Mouse (Mus musculus) midbrain, embryonic 10.5 days (tissue): ENCODE results near the gene 2010300C02Rik. TPM values are rescaled to one million over a fixed set of nuclear protein-coding genes. Genes with fewer than 3 reads are reported as not detected.

ENCODE experiments used
- DNase-seq: peaks from one replicate; pipeline ENCODE4 v3.0.0-alpha.2; 2017; ENCODE audit warnings: low spot score
- H3K27ac ChIP-seq: fragments of 300-500 bp; sonication (generic); replicated peaks from 2 replicates; pipeline ENCODE4 v1.5.1; 2016; ENCODE audit warnings: mild to moderate bottlenecking
- H3K27me3 ChIP-seq: fragments of 300-500 bp; sonication (generic); 2 replicates; pipeline ENCODE4 v1.6.1; 2016; ENCODE audit warnings: low read depth, mild to moderate bottlenecking; ENCODE audit not compliant: poor library complexity, severe bottlenecking
- H3K36me3 ChIP-seq: fragments of 300-500 bp; sonication (generic); 2 replicates; pipeline ENCODE4 v1.6.1; 2016; ENCODE audit warnings: mild to moderate bottlenecking, moderate library complexity
- H3K4me1 ChIP-seq: fragments of 300-500 bp; sonication (generic); 2 replicates; pipeline ENCODE4 v1.6.1; 2016
- H3K4me3 ChIP-seq: fragments of 300-500 bp; sonication (generic); 2 replicates; pipeline ENCODE4 v1.5.1; 2016; ENCODE audit warnings: mild to moderate bottlenecking, moderate library complexity
- H3K9me3 ChIP-seq: fragments of 300-500 bp; sonication (generic); replicated peaks from 2 replicates; pipeline ENCODE4 v1.6.1; 2016; ENCODE audit warnings: mild to moderate bottlenecking
- WGBS: fragments of 180-500 bp; shearing (Covaris S2); methylation state at CpG from one replicate; pipeline ENCODE4 v1.1.7; 2016; 5-methylcytosine and 5-hydroxymethylcytosine counted together
- polyA plus RNA-seq: library from polyadenylated mRNA; unstranded; fragments of >200 nt; fragmentation: Nextera tagmentation; extraction: Ambion mirVana; gene quantifications from 2 replicates; pipeline ENCODE4 v1.2.1, GENCODE M21; 2016

Gene 2010300C02Rik
- polyA plus RNA-seq, 1 experiment from 2014 or later: 0.73 TPM

DNA sequence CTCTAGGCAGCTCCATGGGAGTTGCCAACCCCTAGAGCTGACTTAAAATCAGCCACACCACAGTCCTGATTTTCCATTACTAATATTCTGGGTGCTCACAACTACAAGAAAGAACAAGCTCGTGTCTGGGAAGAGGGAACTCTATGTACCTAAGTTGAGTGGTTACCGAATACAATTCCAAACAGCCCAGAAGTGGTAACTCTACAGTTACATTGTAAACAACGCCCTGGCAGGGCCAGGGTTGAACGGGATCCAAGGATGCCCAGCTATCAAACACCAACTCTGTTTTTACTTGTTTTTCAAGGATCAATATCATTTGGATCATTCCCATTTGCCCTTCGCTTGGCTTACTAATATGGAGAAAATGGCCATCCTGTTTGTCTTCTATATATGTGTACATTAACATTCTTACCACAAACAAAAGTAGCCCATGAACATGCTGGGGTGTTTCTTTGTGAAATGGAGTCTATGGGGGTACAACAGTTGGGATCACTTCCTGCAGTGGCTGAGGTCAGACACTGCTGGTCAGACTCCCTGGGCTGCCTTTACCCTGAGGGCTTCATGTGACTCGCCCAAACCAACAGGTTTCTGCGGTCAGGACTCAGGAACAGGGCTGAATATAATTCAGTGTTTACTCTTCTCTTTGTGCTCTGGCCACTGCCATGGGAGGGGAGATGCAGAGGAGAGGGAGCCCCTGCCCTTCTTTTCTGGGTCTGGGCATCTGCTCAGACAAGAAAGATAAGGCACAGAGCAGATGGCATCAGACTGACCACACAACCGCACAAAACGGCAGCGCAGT is 89.3 kb downstream of the 2010300C02Rik start:
- Histone ChIP-seq H3K4me3 (no peak overlapping the region), H3K27ac (no peak overlapping the region), H3K9me3 (no peaks in the 10 kb centered on the region), H3K36me3 (no peaks in the 10 kb centered on the region), H3K27me3 (no peaks in the 10 kb centered on the region), H3K4me1 (no peaks in the 10 kb centered on the region)
- DNase-seq: no peak
- 90% methylated on average over 10 of the region's 10 CpGs for WGBS

DNA sequence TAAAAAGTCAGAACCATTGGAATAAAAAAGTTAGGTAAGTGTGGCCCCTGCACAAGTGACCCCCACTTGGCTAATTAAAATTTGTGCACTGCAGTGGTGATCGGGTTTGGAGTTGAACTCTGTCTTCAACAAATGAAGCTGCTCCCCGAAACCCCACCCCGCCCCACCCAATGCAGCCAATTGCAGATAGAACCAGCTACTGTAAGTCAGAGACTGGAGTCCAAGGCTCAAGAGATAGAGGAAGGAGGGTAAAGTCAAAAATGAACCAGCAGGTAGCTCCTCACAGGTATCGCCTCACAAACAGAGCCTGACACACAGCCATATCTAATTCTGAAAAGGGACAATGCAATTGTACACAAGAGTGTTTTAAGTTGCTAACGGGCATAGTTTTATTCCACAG is 90.0 kb downstream of the 2010300C02Rik start:
- H3K4me1 ChIP-seq: no peaks in the 10 kb centered on the region
- 92% methylated on average over 5 of the region's 5 CpGs for WGBS
- no peaks in the 10 kb centered on the region for H3K9me3 ChIP-seq
- no peaks in the 10 kb centered on the region for H3K36me3 ChIP-seq
- no peaks in the 10 kb centered on the region for H3K27me3 ChIP-seq
- H3K4me3 ChIP-seq: no peak overlapping the region
- no peak overlapping the region for H3K27ac ChIP-seq
- no peak for DNase-seq

DNA sequence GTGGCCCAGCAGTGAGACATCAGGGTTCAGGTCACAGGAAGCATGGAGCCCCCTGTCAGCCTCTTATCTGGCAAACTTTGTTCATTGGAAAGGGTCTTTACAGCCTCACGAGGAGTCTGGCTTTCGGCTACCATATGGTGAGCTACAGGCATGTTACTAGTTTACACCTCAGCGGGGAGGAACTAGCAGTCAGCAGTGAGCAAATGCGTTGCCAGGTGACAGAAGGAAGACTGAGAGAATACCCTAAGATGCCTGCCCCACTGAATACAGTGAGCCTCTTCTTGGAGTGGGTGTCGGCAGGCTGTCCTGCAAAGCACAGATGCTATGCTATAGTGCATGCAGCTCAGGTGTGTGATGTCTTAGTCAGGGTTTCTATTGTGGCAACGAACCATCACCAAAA is 91.1 kb downstream of the 2010300C02Rik start:
- Histone ChIP-seq H3K9me3 (no peaks in the 10 kb centered on the region), H3K36me3 (no peaks in the 10 kb centered on the region), H3K4me3 (no peak overlapping the region), H3K4me1 (no peaks in the 10 kb centered on the region), H3K27ac (no peak overlapping the region), H3K27me3 (no peaks in the 10 kb centered on the region)
- 76% methylated on average over 6 of the region's 6 CpGs for WGBS
- no peak for DNase-seq

DNA sequence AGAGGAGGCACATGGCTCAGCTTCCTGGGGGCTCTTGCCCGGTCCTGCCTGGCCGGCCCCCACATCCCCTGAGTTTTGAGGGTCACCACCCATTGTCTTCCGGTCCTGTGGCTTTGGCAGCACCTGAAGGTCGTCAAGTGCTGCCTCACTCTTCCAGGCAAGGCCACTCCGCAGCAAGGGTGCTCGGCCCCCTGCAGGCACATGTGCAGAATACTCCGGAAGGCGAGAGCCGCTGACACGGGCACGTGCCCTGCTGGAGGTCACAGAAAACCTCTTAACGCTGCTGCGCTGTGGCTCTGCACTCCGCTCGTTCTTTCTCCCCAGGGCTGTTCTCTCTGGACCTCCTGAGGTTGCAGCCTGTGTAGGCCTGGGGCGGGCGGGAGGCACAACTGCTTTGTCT is 95.7 kb downstream of the 2010300C02Rik start:
- DNase-seq: no peak
- no peak overlapping the region for H3K27ac ChIP-seq
- no peaks in the 10 kb centered on the region for H3K36me3 ChIP-seq
- H3K4me3 ChIP-seq: no peak overlapping the region
- H3K9me3 ChIP-seq: no peaks in the 10 kb centered on the region
- WGBS: 91% methylated on average over 17 of the region's 17 CpGs
- H3K27me3 ChIP-seq: no peaks in the 10 kb centered on the region
- no peaks in the 10 kb centered on the region for H3K4me1 ChIP-seq

DNA sequence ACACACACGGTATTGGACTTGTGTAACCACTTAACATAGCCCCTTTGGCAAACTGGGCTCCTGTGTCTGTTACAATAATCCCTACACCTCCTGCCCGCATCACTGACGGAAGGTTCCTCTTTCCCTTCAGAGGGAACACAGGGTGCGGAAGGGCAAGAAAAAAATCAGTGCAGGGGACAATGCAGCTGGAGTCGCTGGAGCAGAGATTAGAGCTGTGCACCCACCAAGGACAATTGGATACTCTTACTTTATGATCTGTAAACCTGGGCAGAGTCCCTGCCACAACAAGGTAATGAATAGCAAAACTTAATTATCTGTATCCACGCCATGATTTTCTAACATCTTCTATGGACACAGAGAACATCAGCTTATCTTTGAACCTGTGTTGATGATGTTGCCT is 97.8 kb downstream of the 2010300C02Rik start:
- 83% methylated on average over 6 of the region's 6 CpGs for WGBS
- DNase-seq: no peak
- H3K4me1 ChIP-seq: no peaks in the 10 kb centered on the region
- no peak overlapping the region for H3K27ac ChIP-seq
- no peaks in the 10 kb centered on the region for H3K36me3 ChIP-seq
- H3K4me3 ChIP-seq: no peak overlapping the region
- H3K9me3 ChIP-seq: no peaks in the 10 kb centered on the region
- H3K27me3 ChIP-seq: no peaks in the 10 kb centered on the region

DNA sequence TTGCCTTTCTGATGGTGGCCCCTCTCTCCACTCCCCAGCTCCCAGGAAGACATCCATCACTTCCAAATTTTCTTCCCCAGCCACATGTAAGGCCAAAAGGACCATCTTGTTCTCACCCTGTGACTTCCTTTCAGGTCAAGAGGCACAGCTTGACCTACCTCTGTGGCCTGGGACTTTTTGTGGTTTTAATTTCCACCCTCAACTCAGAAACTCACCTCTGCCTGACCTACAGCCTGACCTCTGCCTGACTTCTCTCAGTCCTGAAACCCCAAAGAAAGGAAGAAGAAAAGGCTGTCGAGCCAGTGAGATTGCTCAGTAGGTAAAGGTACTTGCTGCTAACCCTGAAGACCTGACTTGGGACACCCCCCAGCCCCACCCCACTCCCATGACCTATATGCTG is 100.3 kb downstream of the 2010300C02Rik start:
- Histone ChIP-seq H3K4me3 (no peak overlapping the region), H3K9me3 (no peaks in the 10 kb centered on the region), H3K27ac (no peak overlapping the region), H3K27me3 (no peaks in the 10 kb centered on the region), H3K4me1 (peaks cover 13% of the 10 kb centered on the region), H3K36me3 (no peaks in the 10 kb centered on the region)
- DNase-seq: no peak
- WGBS: 82% methylated on average over 1 of the region's 1 CpGs

DNA sequence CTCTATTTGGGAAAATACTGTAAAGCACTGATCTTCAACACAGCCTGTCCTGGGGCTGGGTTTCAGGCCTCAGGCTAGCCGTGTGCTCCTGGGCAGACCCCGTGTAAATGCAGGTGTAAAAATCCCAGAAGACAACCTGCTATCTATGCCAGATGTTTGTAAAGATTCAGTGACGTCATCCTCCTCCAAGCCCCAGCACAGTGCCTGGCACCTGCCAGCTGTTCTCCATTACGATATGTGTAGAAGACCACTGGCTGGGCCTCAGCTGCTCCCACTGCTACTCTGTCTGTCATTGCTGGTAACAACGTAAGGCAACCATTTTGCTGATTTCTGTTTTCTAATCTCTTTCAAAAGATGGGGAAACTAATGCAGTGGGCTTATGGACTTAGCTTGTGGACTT is 102.8 kb downstream of the 2010300C02Rik start:
- 85% methylated on average over 5 of the region's 5 CpGs for WGBS
- Histone ChIP-seq H3K27ac (no peak overlapping the region), H3K36me3 (no peaks in the 10 kb centered on the region), H3K4me3 (no peak overlapping the region), H3K4me1 (peaks cover 13% of the 10 kb centered on the region), H3K9me3 (no peaks in the 10 kb centered on the region), H3K27me3 (no peaks in the 10 kb centered on the region)
- DNase-seq: no peak

DNA sequence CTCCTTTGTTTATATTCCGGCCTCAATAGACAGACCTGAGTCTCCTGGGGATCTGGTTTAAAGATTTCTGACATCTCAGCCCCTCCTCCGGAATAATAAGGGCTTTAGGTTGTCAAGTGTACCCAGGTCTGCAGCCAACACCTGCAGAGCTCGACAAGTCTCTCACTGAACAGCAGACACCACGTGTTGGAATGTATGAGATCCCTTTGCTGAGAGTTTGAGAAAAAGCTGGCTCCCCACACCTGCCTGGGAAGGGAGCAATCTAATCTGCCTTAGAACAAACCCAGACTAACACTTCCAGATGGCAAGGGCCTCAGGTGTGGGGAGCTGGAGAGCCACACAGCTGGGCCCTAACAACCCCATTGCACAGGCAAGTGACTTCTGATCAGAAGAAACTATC is 103.3 kb downstream of the 2010300C02Rik start:
- H3K4me1 ChIP-seq: peaks cover 13% of the 10 kb centered on the region
- no peak for DNase-seq
- no peaks in the 10 kb centered on the region for H3K9me3 ChIP-seq
- H3K4me3 ChIP-seq: no peak overlapping the region
- H3K27ac ChIP-seq: no peak overlapping the region
- no peaks in the 10 kb centered on the region for H3K36me3 ChIP-seq
- H3K27me3 ChIP-seq: no peaks in the 10 kb centered on the region
- WGBS: 43% methylated on average over 4 of the region's 4 CpGs

DNA sequence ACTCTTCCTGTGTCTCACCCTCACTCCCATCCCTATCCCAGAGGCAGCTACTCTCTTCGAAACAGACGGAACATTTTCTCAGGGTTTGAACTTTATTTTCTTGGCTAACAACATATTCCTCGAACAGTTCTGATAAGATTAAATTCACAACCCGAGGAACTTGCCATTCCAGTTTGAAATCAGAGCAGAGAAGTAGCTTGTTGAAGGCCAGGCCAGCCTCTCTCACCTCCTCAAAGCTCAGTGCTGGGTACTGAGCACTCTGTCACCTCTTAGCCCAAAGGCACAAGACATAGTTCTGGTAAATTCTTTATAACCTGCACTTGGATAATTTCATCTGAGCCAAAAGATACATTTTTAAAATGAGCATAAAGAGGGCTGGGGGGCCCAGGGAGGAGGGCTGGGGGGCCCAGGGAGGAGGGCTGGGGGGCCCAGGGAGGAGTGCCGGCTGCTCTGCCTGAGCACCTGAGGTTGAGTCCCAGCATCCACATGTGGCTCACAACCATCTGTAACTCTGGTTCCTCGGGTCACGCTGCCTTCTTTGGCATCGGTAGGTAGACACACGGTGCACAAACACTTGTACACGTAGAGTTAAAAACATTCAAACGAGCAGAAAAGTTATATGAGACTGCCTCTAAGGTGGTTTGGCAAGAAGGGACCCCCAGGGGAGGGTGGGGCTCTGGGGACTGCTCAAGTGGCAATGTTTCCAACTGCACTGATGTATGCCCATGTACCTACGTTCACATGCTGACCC is 104.4 kb downstream of the 2010300C02Rik start:
- no peaks in the 10 kb centered on the region for H3K36me3 ChIP-seq
- no peak for DNase-seq
- no peak overlapping the region for H3K27ac ChIP-seq
- H3K9me3 ChIP-seq: no peaks in the 10 kb centered on the region
- peaks cover 13% of the 10 kb centered on the region for H3K4me1 ChIP-seq
- no peaks in the 10 kb centered on the region for H3K27me3 ChIP-seq
- 87% methylated on average over 12 of the region's 12 CpGs for WGBS
- no peak overlapping the region for H3K4me3 ChIP-seq

DNA sequence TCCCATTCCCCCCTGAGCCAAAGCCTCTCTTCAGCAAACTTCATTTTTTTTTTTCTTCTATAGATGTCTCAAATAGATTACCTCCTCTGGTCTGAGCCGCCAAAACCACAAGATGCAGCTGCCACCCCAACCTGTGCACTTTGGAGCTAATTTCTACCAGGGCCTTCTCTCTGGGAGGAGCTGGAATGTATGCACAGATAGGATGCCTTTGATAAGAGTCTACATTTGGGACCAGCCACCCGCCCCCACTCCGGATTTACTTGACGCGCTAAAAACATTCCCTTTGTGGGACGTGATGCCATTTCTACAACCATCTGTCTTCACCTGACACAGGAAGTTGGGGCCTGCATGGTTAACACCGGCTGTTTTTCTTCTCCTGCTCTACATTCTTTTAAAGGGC is 105.0 kb downstream of the 2010300C02Rik start:
- WGBS: 89% methylated on average over 7 of the region's 7 CpGs
- H3K9me3 ChIP-seq: no peaks in the 10 kb centered on the region

DNA sequence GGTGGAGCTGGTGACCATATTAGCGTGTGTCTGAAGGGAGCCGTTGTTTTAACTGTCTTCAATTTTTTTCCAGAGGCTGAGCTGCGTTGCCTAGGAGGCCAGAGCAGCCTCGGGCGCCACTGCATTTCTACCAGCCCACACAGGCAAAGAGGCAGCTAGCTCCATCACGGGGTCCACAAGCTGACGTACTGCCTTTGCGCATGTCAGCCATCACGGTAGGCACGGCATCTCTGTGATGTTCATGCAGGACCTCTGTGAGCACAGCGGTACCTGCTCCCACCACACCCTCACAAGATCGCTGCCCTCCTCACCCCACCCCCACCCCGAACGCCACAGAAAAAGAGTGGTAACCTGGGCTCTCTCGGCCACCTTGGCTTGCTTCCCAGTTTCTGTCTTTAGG is 105.8 kb downstream of the 2010300C02Rik start:
- peaks cover 17% of the 10 kb centered on the region for H3K4me1 ChIP-seq
- H3K27me3 ChIP-seq: no peaks in the 10 kb centered on the region
- no peaks in the 10 kb centered on the region for H3K9me3 ChIP-seq
- no peak for DNase-seq
- no peaks in the 10 kb centered on the region for H3K36me3 ChIP-seq
- 88% methylated on average over 15 of the region's 15 CpGs for WGBS
- no peak overlapping the region for H3K4me3 ChIP-seq
- H3K27ac ChIP-seq: no peak overlapping the region

More for the DNA sequence above, 105.0 kb downstream of the 2010300C02Rik start:
- Histone ChIP-seq H3K4me1 (peaks cover 13% of the 10 kb centered on the region), H3K4me3 (no peak overlapping the region), H3K27ac (no peak overlapping the region), H3K36me3 (no peaks in the 10 kb centered on the region), H3K27me3 (no peaks in the 10 kb centered on the region)
- DNase-seq: no peak

DNA sequence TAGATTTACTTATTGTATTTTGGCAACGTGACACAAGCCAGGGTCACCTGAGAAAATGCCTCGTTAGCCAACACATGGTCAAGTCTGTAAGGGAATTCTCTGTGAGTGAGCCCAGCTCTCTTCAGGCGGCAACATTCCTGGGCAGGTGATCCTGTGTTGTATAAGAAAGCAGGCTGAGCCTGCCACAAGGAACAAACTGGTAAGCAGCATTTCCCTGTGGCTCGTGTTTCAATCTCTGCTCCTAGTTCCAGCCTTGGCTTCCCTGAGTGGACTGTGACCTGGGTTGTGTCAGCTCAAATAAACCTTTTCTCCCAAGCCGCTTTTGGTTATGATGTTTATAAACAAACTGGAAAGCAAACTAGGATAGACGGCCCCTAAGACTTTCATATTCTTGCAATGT is 108.9 kb downstream of the 2010300C02Rik start:
- 84% methylated on average over 6 of the region's 6 CpGs for WGBS

DNA sequence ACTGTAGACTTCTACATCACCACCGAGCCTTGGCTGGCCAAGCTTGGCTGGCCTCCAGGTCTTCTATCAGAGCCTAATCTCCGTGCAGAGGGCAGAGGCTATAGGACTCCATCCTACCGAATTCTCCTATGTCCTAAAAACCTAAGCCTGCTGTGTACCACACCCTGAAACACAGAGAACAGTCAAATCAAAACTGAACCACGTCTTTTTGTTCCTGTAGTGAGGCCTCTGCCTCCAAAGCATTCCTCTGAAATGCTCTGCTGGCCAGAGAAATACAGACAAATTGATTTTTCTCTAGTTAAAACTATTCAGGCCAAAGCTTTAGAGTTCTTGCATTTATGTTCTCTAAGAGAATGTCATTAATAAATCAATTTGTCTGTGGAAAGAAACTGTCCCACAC is 109.6 kb downstream of the 2010300C02Rik start:
- no peaks in the 10 kb centered on the region for H3K27me3 ChIP-seq
- H3K4me3 ChIP-seq: no peak overlapping the region
- no peak overlapping the region for H3K27ac ChIP-seq
- no peak for DNase-seq
- no peaks in the 10 kb centered on the region for H3K36me3 ChIP-seq
- 0 out of 2 replicates have a peak, but pooled peaks cover 8% of the 10 kb centered on the region for H3K4me1 ChIP-seq
- 88% methylated on average over 4 of the region's 4 CpGs for WGBS
- H3K9me3 ChIP-seq: no peaks in the 10 kb centered on the region

More for the DNA sequence above, 108.9 kb downstream of the 2010300C02Rik start:
- Histone ChIP-seq H3K36me3 (no peaks in the 10 kb centered on the region), H3K27me3 (no peaks in the 10 kb centered on the region), H3K4me1 (peaks cover 11% of the 10 kb centered on the region), H3K9me3 (no peaks in the 10 kb centered on the region), H3K4me3 (no peak overlapping the region), H3K27ac (no peak overlapping the region)
- no peak for DNase-seq
